Mouse (Mus musculus): Measurements from ENCODE around the gene Tmprss3.

Gene Tmprss3

DNA sequence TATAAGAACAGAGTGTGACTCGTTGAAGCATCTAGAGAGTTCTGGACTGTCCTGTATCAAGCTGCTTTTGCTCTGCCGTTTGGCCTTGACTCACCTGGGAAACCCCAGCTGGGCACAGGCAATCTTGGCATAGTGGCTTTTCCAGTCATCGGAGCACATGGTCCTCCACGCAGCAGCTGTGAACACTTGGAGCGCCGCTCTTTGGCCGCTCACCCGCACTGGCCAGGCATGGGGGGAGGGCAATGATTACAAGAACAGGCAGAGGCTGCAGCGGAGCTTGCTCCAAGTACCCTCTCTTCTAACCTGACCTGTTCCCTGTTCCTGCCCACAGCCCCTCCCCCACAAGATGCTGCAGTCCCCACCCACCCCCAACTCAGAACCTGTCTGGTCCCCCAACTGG lies 5.4 kb downstream of the Tmprss3 start:
- DNase-seq = no peak

DNA sequence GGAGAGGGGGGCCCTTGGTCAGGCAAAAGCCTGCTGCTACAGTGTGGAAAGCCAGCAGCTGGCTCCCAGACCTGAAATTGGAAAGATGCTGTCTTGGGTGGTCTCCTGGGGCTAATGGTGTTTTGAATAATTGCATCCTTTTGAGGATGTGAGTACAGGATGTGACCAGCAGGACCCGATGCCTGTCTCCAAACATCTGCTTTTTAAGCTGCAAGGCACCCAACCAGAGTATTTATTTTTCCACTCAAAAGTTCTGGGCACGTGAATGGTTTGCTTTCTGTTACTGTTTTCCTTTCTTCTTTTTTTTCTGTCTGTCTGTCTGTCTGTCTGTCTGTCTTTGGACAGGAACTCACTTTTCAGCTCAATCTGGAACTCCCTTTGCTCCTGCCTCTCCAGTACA lies 6.1 kb downstream of the Tmprss3 start:
- DNase-seq = no peak

- no peak for DNase-seq
Measured at GRCm38 (mm10) chr17:31191825-31192224, 7.0 kb downstream of the Tmprss3 start.

DNA sequence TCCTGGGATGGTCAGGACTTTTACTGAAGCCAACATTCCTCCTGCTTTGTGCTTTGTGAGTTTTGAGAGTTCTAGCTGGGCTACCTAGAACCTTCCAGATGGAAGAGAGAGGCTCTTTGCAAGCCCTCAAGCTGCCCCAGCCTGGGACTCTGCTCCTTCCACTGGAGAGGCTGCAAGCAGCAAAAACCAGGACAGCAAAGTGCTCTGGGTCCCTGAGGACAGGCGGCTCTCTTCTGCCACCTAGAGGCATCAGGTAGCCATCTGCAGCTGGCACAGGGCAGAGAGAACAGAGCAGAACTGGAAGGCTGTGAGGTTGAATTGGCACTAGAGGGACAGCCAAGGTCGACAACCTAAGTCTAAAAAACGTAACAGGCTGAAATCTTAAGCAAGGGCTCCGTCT lies 11.4 kb downstream of the Tmprss3 start:
- DNase-seq = peak; percentile 87

GRCm38 (mm10) chr17:31184269-31184990 lies 14.3 kb downstream of the Tmprss3 start:
- DNase-seq = no peak

DNA sequence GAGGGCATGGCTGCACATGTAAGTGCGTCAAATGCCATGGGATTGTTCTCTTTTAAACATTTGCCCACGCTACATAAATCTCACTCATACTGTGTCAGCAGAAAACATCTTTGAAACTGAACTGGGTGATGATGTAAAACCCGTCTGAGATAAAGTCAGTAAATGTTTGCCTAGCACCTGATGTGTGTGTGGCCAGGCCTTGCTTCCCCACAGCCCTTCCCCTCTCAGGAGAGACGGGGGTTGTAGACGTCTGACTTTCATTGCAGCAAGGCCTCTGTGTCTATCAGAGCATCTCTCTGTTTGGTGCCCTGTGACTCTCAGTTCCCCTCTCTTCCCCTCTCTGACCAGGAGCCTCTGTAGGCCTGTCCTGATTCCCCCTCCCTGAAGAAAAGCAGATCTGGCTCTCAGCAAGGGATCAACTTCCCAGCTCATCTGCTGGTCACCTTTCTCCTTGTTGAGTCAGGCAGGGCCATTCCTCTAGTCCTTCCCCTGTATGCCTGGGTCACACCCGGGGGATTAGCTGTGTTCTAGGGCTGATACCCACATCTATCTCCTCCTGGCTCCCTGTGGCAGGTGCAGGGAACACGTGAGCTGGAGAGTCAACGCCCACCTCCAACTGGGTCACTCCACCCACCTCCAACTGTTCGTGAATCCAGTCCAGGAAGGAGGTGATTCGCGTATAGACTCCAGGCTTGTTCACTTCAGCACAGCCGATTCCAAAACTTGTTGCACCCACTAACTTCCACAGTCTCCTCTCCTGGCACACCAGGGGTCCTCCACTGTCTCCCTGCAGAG lies 15.4 kb downstream of the Tmprss3 start:
- no peak for DNase-seq

- no peak for DNase-seq
Measured at GRCm38 (mm10) chr17:31181490-31181889, 17.3 kb downstream of the Tmprss3 start.

GRCm38 (mm10) chr17:31176321-31176720 lies 22.5 kb downstream of the Tmprss3 start:
- DNase-seq = no peak

- no peak for DNase-seq
Measured at GRCm38 (mm10) chr17:31169796-31170195, 29.0 kb downstream of the Tmprss3 start.

- no peak for DNase-seq
Measured at GRCm38 (mm10) chr17:31165127-31165526, 33.6 kb downstream of the Tmprss3 start, which contains the start of gene Tff1. Gene Tff1 (minus strand): TSS chr17:31165277.

DNA sequence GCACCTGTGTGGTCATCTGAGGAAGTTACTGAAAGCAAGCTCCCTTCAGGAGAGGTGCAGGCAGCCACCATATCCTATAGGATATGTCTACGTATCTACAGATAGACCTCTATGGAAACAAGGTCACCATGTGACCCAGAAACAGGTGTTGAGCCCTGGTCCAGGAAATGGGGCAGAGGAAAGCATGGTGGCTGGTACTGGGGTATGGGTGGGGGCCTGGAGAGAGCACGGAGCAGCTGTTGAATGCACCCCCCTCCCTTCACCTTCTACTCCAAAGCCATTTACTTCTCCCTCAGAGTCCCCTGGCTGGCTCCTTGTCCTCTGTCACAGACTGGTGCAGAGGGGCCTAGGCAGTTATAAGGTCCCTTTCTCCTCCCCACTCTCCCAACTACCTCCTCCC lies 35.0 kb downstream of the Tmprss3 start:
- no peak for DNase-seq

- peak; percentile 48 for DNase-seq
Measured at GRCm38 (mm10) chr17:31162607-31163006, 36.2 kb downstream of the Tmprss3 start.

DNA sequence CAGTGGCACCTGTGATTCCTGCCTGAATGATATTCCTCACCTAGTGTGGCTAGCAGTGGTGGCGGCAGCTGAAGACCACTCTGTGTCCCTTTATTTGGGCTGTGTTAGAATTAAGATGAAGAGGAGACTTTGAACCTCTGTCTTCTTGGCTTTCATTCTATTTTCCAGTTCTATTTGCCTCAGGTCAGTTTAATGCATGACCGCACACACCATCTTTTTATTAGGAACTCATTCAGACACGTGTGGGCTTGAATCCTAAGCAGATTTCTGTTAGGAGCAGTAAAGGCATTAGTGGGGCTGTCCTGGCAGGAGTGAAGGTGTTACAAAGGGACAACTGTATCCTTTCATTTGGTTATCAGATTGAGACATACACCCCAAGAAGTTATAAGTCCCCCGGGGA lies 38.5 kb downstream of the Tmprss3 start:
- DNase-seq = no peak

DNA sequence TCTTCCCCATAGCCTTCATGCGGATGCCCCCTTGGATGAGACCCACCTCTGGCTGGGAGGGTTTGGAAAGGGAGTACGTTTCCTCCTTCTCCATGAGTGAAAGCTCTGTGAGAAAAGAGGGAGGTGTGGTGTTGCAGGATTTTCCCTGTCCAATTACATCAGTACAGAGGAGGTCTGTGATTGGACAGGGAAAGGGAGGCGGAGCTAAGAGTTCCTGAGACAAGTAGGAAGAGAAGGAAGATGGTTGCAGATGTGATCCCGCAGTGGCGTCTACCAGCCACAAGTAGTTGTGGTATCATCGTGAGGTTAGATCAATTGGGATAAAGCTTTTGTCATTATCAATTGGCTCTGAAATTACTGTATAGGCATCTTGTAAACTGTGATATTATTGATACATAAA lies 40.9 kb downstream of the Tmprss3 start:
- no peak for DNase-seq

DNA sequence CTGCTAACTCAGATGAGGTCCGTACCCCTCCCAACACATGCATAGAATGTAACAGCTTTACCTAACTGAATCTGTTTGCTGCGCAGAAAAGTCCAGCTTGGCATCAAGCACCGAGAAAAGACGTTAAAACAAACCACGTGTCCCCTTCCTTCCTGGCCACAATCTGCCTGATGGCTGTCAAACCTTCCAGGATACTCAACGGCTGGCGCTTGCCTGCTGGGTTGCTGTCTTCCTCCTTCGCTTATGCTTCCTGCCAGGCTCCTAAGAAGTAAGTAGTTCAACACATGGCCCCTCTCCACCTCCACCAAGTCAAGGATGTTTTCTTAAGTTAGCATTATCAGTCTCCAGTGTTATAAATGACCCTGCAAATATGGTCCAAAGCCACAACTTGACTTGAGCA lies 45.0 kb downstream of the Tmprss3 start:
- no peak for DNase-seq

DNA sequence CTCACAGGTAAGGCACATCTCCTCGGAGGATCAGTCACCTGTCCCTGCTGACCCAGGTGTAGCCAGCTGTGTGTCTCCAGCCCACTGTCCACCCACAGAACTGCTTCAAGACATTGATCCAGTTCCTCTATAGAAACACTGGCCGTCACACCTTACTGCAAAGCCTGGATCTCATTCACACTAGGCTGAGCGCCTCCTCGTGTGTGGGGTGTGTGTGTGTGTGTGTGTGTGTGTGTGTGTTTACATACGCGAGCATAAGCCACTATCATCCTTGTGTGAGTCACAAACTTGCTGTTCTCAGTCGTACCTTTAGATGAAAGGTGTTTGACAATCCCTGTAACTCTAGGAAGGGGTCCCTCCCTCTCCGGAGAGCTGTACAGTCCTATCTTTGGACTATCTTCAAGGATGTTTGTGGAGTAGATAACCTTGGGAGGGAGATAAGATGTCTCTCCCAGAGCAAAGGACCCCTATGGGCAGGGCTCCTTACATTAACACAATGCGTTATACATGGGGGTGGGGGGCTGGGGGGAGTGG lies 45.7 kb downstream of the Tmprss3 start:
- DNase-seq = no peak

DNA sequence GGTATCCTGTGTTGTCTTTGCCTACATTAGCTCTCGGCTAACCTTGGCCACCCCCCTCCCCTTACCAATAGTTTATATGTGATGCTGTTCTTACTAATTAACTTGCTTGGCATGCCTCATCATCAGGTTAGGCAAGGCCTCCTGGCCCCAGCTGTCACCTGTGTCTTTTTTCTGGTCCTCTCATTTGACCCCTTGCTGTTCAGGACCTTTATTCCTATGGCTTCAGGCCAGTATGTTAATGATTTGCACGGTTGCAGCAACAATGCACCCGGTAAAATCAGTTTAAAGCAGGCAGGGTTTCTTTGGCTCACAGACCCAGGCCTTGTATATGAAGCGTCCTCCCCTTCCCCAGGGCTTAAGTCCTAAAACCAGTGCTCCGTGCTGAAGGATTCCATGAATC lies 46.3 kb downstream of the Tmprss3 start:
- DNase-seq = peak; percentile 55

DNA sequence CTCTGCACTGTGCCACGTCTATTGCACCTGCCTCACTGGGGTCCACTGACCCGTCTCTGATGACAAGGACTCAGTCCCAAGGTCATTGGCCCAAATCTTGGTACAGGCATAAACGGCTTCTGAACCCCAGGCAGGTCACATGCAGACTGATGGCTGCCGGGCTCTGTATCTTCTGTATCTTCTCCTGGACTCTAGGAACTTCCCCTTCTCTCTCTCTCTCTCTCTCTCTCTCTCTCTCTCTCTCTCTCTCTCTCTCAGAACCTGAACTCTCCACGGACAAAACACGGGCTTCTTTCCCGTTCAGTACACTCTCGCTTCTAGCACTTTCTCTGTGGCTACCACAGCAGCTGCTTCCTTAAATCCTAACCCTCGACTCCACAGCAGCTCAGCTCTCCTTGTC lies 52.8 kb downstream of the Tmprss3 start:
- no peak for DNase-seq

DNA sequence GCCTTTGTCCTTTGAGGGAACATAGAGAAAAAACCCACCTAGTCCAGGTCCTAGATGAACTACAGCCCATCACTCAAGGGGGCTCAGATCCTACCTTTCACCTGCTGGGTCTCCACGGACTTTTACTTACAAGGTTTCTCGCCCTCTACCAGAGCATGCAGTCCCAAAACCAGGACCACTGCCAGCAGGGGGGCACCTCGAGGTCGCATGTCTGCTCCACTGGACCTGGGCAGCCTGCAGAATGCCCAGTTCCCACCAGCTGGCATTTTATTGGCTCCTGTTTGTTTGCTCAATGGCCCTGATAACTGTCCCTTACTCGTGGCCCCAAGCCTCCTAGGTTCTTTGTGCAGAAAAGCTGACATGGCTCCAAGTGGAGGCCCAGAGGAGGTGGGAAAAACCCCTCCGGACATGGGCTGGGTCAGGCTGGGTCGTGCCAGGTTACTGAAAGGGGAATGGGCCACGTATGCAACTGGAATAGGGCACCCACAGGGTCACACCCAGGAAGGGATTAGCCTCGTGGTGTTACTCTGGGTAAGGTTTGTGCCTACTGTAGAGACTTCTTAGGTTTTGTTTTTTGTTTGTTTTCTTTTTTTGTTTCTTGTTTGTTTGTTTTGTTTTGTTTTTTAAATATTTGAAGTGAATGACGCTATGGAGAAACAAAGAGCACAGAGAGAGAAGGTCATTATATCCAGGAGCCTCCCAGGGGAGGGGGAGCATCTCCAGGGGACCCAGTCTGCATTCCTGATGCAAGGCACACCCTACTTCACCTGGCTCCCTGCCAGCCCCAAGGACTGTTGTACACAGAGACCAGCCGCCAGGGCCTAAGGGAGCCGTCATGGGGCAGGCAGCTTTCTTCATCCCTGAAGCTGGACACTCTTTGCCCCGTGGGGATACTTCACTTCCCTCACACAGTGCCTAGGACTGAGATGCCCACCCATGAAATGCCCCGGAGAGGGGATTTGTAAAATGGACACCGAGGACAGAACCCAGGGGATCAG lies 54.4 kb downstream of the Tmprss3 start, which contains the start of gene Tff2:
TSS of gene Tff2 (minus strand) at position 243 of the 998 bp plus-strand sequence.
- peak; percentile 67 for DNase-seq

GRCm38 (mm10) chr17:31142116-31142515 lies 56.7 kb downstream of the Tmprss3 start:
- no peak for DNase-seq

- peak; percentile 75 for DNase-seq
Measured at GRCm38 (mm10) chr17:31138398-31138797, 60.4 kb downstream of the Tmprss3 start.

DNA sequence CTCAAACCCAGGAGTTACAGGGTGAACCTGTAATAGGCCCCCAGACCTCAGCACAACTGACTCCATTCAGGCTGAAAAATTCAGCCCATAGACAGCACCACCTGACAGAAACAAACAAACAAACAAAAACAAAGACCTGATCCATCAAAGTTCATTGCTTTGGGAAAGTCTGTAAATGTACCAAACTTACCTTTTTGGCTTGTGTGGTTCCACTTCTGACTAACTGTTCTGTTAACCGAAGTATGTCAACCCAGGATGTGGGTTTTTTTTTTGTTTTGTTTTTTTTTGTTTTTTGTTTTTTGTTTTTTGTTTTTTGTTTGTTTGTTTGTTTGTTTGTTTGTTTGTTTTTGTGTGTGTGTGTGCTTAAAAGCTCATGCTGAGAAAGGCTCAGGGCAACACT lies 62.0 kb downstream of the Tmprss3 start:
- DNase-seq = no peak

- DNase-seq = no peak
Measured at GRCm38 (mm10) chr17:31136291-31136690, 62.5 kb downstream of the Tmprss3 start.

Measured in kidney, postnatal 10 days (tissue).